Mouse (Mus musculus) granulocyte monocyte progenitor cell, adult 5-6 weeks (primary cell): ENCODE results near the gene Hk1. TPM values are rescaled to one million over a fixed set of nuclear protein-coding genes. Genes with fewer than 3 reads are reported as not detected.

Source experiments
- ATAC-seq: replicated peaks from 2 replicates; pipeline ENCODE4 v1.8.0; 2016; ENCODE audit warnings: mild to moderate bottlenecking, moderate TSS enrichment, inconsistent platforms; ENCODE audit not compliant: poor library complexity, severe bottlenecking
- total RNA-seq, 2 experiments: library from RNA; stranded (forward) in 1 of 2; stranded (reverse) in 1 of 2; fragments of 200-712, 200-1000 nt in 1 of 2; fragments of >200 nt in 1 of 2; fragmentation: Nextera tagmentation in 1 of 2; gene quantifications; 2 replicates each; pipeline ENCODE4 v1.2.3; 2014 to 2017

The Hk1 gene
- total RNA-seq, 2 experiments from 2014 or later: 67.3 to 72.6 TPM

DNA sequence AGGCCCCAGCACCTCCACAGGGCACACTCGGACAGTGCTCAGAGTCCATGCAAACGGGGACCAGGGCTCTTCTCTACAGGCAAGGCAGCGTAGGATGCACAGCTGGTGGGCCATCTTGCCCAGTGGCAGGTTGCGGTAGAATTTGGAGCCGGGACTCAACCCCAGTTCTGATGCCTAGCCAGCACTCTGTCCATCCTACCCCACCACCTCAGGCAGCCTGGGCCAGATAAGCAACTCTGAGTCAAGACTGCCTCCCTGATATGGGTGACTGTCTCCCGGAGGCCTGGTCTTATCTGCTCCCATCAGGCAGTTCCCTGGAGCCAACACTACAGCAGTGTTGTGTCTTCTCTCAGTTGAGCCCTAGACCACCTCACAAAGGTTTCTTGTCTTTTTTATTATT lies 37.2 kb downstream of the Hk1 start:
- no peak for ATAC-seq

- ATAC-seq: no peak
Observed at GRCm38 (mm10) chr10:62341956-62342355, 37.8 kb downstream of the Hk1 start.

DNA sequence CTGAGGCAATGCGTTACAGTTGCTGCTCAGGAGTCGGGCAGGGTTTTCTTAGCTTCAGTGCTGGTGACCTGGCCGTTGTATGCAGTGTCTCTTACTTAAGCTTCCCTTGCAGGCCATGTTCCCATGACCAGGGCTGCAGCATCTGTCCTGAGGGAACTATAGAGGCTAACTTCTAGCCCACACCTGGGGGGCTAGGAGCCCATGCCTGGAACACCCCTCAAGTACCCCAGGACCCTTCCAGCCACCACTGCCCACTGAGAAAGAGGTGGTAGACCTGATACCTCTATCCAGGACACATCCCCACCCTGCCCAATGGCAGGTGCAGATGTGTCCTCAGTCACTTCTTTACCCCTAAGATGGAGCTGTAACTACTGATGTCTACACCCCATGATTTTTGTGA lies 38.7 kb downstream of the Hk1 start:
- ATAC-seq: no peak

DNA sequence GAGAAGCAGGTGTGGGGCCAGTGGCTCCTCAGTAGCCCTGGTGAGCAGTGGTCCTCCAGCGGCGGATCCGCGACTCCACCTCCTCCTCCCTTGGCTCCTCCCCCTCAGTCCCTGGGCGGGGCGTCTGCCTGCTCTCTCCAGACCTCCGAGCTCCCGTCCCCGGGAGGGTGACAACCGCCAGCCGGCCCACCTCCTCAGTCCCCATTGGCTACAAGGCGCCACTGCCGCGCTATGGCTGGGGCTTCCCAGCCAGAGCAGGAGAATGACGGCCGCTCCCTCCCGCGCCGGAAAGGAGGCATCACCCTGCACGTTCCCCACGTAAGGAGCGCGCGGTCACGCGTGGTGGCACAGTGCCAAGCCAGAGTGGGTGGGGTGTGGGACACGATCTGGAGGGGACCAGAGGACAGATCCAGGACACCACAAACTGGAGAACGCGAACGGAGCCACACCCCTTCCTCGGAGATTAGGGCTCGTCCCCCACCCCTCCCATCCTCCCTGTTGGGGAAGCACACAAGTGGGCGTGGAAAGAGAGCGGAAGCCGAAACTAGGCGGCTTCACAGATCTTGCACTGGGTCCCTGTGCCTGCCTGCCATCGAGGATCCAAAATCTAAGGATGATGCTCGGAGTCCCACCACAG lies 39.5 kb downstream of the Hk1 start:
- peak; percentile 80 for ATAC-seq

DNA sequence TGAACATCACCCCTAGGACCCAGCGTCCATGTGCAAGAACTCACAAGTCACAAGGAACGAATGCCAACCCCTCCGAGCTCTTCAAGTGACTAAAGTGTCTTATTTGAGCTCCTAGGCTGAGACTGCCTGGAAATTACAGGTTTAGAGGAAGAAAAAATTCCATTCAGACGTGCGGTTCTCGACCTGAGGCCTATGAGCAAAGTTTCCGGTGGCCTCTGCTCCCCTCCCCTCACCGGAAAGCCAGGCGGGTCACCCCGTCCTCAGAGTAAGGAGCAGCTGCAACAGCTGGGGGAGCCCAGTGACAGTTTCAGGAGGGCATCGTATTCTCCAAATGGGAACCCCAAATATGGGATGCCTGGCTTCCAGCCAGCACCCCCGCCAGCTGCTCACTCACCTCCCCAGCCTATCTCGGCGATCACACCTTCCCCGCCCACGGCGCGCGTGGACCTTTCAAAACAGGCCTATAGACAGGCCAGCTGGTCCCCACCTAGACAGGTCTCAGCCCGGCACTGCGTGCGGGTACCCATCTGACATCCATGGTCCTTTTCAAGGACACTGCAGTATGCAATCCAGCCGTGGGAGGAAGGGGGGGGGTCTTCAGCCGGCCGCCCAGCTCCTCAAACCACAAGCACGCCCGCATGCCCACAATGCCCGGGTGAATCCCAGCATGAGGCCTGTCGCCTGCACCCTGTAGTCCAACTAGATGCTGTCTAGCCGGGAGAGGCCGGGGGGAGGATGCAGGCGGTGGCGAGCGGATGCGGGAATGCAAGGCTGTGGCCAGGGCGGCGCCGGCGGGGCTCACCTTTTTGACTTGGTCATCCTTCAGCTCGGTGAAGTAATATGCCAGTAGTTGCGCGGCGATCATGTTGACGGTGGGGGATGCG lies 40.3 kb downstream of the Hk1 start:
- ATAC-seq: peak; percentile 40

DNA sequence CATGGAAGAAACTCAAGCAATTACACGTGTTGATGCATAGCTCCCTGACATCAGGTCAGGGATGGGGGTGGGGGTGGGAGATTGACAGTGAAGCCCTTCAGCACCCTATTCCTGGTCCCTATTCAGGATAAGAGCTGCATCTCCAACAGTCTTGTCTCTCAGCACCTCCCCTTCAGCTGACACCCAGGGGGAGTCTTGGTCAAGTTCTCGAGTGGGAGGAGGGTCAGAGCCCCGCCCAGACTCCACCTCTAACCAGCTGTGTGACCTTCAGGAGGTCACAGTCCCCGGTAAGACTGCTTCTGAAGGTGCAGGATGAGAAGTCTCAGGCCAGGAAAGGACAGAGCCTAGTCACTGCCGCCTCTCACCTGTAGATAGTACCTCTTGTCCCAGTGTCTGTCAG lies 41.1 kb downstream of the Hk1 start:
- no peak for ATAC-seq

DNA sequence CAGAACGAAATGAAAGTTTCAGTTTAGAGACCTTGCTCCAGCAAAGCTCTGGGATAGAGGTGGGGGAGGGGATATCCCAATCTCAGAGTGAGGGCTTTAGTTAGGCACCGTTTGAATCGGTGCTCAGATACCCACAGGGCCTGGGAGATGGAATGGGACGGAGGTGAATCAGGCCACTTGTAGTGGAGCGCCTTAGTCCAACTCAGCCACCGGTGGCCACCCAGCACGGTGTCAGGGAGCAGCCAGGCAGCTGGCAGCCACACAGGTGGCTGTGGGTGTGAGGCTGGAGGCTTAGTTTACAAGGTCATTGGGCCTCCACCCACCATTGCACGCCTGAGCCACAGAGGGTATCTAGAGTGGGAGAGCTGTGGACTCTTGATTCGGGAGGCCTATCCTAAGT lies 41.5 kb downstream of the Hk1 start:
- ATAC-seq: no peak

GRCm38 (mm10) chr10:62336601-62337578 lies 42.8 kb downstream of the Hk1 start:
- no peak for ATAC-seq

GRCm38 (mm10) chr10:62335423-62335776 lies 44.3 kb downstream of the Hk1 start:
- ATAC-seq: no peak

GRCm38 (mm10) chr10:62334686-62335422 lies 44.9 kb downstream of the Hk1 start:
- no peak for ATAC-seq

DNA sequence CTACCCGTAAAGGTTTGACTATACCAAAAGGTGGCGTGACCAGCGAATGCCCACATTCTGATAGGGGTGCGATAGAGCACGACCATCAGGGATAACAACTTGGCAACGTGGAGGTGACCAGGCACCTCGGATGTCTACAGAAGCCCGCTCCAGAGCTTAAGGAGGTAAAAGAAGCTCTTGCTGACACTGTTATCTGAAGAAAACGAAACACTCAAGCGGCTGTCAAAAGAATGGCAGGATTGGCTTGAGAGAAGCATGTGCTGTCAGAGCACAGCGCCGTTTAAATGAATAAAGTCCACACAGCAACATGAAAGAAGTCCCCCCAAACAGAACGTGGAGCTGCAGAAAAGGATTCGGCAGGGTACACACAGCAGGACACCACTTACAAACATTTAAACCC lies 46.4 kb downstream of the Hk1 start:
- ATAC-seq: no peak

DNA sequence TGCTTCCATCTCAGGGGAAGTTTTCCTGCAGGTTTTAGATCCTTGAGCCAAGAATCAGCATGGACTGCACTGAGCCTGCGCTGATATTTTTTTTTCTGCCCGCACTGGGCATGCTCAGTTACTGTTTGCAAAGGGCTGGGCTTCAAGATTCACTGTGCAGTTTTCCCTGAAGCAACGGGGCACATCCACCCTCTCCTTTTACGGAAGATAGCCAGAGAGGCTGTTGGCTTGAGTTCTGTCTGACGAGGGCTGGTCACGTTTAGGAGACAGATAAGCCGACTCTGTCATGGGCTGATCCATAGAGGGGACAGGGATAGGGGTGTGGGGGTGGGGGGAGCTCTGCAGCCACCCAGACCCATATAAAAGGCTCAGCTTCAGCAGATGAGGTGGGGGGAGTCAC lies 47.2 kb downstream of the Hk1 start:
- no peak for ATAC-seq

DNA sequence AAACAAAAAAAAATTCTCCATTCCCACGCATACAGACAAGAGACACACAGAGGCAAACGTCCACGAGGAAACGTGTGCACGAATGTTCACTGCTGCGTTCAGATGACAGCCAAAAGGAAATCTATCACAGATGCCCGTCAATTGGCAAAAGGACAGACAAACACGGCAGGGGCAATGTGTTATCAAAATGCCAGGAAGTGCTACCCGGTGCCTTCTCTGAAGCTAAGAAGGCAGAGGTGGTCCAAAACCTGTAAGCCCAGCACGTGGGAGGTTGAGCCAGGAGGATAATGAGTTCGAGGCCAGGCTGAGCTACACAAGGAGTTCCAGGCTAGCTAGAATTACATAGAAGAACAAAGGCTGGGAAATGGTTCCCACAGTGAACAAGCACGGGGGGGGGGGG lies 47.9 kb downstream of the Hk1 start:
- no peak for ATAC-seq

- no peak for ATAC-seq
Observed at GRCm38 (mm10) chr10:62331296-62331695, 48.4 kb downstream of the Hk1 start.

DNA sequence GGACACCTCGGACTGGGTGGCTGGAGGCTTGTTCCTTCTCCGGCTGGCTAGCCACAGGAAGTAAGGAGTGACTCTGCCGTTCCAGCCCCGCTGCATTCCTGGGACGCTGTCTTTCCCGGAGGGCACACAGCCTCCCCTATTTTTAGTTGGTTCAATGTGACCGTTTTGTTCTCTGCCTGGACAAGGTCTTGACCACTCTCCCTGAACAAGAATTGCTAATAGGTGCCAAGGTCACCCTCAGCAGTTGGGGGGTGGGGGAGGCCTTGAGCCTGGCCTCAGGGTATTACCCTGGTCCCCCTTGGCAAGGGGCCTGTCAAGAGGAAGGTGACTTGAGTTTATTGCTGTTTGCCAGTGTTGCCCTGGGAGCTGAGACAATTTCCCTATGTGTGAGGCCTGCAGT lies 49.9 kb downstream of the Hk1 start:
- ATAC-seq: no peak

GRCm38 (mm10) chr10:62328886-62329412 lies 50.8 kb downstream of the Hk1 start:
- no peak for ATAC-seq

DNA sequence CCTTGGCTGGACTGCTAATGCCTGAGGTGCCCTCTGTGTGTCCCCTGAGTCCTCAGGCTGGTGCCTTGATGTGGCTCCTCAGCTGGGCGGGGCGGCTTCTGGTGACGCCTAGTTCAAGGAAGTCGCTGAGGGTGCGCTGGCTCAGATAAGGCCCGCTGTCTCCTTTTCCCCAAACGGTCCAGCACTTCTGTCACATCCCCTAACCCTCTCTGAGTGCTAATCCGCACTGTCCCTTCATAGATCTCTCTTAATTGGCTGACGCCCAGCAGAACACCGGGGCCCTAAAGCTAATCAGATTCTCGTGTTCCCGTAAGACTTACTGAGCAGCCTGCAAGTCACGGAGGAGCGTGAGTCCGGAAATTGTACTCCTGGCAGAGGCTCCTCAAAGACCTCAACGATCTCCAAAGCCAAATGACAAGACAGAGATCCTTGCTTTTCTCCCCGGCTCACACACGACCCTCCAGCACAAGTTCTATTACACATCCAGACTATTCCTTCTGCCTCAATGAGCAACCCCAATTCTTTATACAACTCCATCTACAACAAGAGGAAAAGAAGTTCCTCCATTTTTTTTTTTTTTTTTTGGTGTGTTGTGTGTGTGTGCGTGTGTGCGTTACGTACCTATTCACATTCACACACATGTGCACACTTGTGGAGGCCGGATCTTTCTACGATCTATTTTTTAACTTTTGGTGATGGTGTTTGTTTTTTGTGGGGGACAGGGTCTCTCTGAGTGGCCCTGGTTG lies 52.0 kb downstream of the Hk1 start:
- peak; percentile 78 for ATAC-seq

DNA sequence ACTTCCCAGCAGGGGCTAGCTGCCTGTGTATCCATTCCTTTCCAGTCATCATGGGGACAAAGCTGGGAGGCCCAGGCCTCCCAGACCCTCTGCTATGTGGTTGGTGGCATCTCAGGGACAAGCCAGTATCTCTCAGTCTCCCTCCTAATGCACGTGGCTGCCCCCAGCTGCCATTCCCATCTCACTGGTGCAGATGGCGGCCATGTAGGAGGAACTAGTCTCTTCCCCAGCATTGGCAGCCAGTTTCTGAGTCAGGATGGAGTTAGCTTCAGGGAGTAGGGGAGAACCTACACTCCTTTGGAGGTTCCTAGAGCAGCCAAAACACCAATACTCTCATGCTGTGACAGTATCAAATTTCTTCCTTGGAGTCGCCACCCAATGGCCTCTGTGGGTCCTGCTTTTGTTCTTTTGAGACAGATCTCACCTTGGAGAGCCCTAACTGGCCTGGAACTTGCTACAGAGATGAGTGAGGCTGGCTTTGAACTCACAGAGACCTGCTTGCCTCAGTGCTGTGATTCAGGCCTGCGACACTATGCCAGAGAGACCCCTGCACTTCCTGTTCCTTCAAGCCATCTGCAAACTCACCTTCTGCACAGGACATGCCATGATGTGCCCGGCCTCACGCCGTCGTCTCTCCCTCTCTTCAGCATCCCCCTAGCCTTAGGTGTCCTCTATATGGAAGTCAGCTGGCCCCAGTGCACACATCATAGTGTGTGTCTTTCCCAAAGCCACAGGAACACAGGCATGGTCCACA lies 52.7 kb downstream of the Hk1 start:
- peak; percentile 20 for ATAC-seq
